Mouse (Mus musculus) gastrocnemius, postnatal 4 days (tissue): Measurements from ENCODE around the gene Mroh2a. TPM values are rescaled to one million over a fixed set of nuclear protein-coding genes. Genes with fewer than 3 reads are reported as not detected.

ENCODE experiments used
- DNase-seq, 2 experiments: peaks; one replicate each; pipeline ENCODE4 v3.0.0; 2021 to 2022; ENCODE audit warnings: low spot score in 2 of 2, mixed read lengths in 2 of 2
- total RNA-seq, 2 experiments: library from RNA; stranded (reverse); gene quantifications; 2 replicates each; pipeline ENCODE4 v1.2.3; 2021

Gene Mroh2a
- total RNA-seq, 2 experiments from 2014 or later = 0.13 TPM; not detected in 1

GRCm38 (mm10) chr1:88258361-88258760 is 31.6 kb downstream of the Mroh2a start:
- DNase-seq = no peak

GRCm38 (mm10) chr1:88258881-88259642 is 32.3 kb downstream of the Mroh2a start:
- DNase-seq = no peak

- DNase-seq = no peak
Observed at GRCm38 (mm10) chr1:88259643-88260024, 32.8 kb downstream of the Mroh2a start.

GRCm38 (mm10) chr1:88260114-88260513 is 33.3 kb downstream of the Mroh2a start:
- peak; percentile 70 to 72 for DNase-seq

- DNase-seq = no peak
Observed at GRCm38 (mm10) chr1:88260604-88261377, 34.0 kb downstream of the Mroh2a start.

- peak in 1 of 2 experiments; percentile 63 for DNase-seq
Observed at GRCm38 (mm10) chr1:88261706-88262105, 34.9 kb downstream of the Mroh2a start.

GRCm38 (mm10) chr1:88262255-88262654 is 35.5 kb downstream of the Mroh2a start:
- peak in 1 of 2 experiments; percentile 72 for DNase-seq

- DNase-seq = peak in 1 of 2 experiments; percentile 52
Observed at GRCm38 (mm10) chr1:88262961-88263360, 36.2 kb downstream of the Mroh2a start.

- no peak for DNase-seq
Observed at GRCm38 (mm10) chr1:88263778-88264177, 37.0 kb downstream of the Mroh2a start.

- DNase-seq = no peak
Observed at GRCm38 (mm10) chr1:88264237-88264868, 37.6 kb downstream of the Mroh2a start.

GRCm38 (mm10) chr1:88264869-88265240 is 38.1 kb downstream of the Mroh2a start:
- DNase-seq = peak in 1 of 2 experiments; percentile 53

GRCm38 (mm10) chr1:88266123-88266522 is 39.3 kb downstream of the Mroh2a start:
- DNase-seq = no peak

GRCm38 (mm10) chr1:88267489-88267888 is 40.7 kb downstream of the Mroh2a start:
- DNase-seq = no peak

GRCm38 (mm10) chr1:88268070-88268469 is 41.3 kb downstream of the Mroh2a start:
- DNase-seq = no peak

GRCm38 (mm10) chr1:88269539-88270309 is 42.9 kb downstream of the Mroh2a start:
- DNase-seq = no peak

GRCm38 (mm10) chr1:88272851-88273250 is 46.1 kb downstream of the Mroh2a start:
- DNase-seq = peak in 1 of 2 experiments; percentile 18

- peak in 1 of 2 experiments; percentile 30 for DNase-seq
Observed at GRCm38 (mm10) chr1:88273326-88273725, 46.5 kb downstream of the Mroh2a start.

GRCm38 (mm10) chr1:88273832-88274231 is 47.0 kb downstream of the Mroh2a start:
- DNase-seq = peak in 1 of 2 experiments; percentile 31

GRCm38 (mm10) chr1:88274371-88275077 is 47.7 kb downstream of the Mroh2a start:
- DNase-seq = peak in 1 of 2 experiments; percentile 27

- DNase-seq = peak in 1 of 2 experiments; percentile 14
Observed at GRCm38 (mm10) chr1:88275078-88275680, 48.4 kb downstream of the Mroh2a start.
